Mouse (Mus musculus) frontal cortex, postnatal 14 days (tissue): ENCODE results near the gene Mrgprh.

Experiments
- DNase-seq, 2 experiments: peaks; one replicate each; pipeline ENCODE4 v3.0.0; 2022; ENCODE audit warnings: low spot score in 2 of 2

Mrgprh gene

GRCm38 (mm10) chr17:12875734-12876133 is at the start of gene Mrgprh:
Gene Mrgprh (plus strand): TSS chr17:12876034.
- no peak for DNase-seq

- no peak for DNase-seq
These were observed 45.5 kb upstream of the Mrgprh start for GRCm38 (mm10) chr17:12830351-12830750.

DNA sequence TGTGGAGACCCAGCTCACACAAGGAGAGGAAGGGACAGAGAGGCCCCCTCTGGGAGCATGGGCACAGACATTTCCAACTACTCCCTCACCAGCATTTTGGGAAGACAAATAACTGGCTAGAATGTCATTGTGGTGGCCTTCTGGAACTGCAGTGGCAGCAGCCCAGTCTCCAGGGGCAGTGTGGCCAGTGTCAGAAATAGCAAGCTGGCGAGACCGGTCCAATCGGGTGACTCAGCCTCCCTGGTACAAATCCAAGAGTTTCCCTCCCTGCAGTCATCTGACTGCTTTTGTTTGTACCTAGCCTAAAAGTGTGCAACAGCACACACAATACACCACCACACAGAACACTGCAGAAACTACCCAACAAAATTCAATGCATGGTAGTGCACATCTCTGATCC is 43.6 kb upstream of the Mrgprh start:
- no peak for DNase-seq

- no peak for DNase-seq
These were observed 43.2 kb upstream of the Mrgprh start for GRCm38 (mm10) chr17:12832657-12833056.

- no peak for DNase-seq
These were observed 41.5 kb upstream of the Mrgprh start for GRCm38 (mm10) chr17:12834317-12834716.

DNA sequence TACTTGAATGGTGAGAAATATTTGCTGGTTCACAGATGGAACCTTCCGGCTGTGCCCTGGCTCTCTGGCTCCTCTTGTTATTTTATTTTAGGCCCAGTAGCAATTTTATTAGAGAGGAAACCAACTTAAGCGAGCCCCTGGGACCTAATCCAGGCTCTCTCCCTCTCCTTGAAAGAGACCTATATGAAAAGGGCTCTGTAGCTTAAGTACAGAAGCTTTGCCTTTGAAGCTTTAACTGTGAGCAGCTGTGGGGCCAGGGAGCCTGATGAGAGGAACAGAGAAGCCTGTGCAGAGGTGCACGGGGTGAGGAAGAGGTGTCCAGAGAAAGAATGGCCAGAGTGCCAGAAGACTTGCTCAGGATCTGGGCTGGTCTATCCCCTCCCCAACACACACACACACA is 41.0 kb upstream of the Mrgprh start:
- no peak for DNase-seq

DNA sequence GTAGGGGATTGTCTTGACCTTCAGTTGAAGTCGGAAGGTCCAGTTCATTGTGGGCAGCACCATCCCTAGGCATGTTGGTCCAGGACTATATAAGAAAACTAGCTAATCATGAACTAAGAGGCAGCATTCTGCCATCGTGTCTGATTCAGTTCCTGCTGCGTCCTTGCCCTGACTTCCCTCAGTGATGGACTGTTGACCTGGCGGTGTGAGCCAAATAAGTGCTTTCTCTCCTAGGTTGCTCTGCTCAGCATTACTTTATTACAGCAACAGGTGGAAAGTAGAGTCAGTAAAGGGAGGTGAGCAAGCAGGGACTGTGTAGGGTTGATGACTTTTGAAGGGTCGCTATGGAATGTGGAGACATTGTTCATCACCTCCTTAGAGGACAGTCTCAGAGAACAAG is 40.1 kb upstream of the Mrgprh start:
- no peak for DNase-seq

GRCm38 (mm10) chr17:12839475-12840267 is 36.2 kb upstream of the Mrgprh start:
- DNase-seq, result peak; percentile 37 to 43

DNA sequence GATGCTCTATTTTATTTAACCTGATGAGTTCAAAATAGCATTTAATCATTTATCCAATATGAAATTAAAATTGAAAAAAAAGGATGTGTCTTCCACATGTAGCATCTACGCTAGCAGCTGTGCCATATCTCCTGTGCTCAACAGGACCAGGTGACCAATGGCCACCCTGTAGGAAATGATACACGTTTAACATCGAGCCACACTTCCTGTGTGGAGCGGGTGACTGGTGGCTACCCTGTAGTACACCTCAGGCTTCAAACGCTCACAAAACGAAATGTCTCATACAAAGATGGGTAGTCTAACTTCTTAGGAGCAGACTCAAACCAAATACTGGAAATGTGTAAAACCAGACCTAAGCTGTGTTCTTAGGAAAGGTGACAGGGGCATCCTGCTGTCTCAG is 32.0 kb upstream of the Mrgprh start:
- no peak for DNase-seq

- no peak for DNase-seq
These were observed 31.3 kb upstream of the Mrgprh start for GRCm38 (mm10) chr17:12844540-12844939.

GRCm38 (mm10) chr17:12845862-12846261 is 30.0 kb upstream of the Mrgprh start:
- DNase-seq, result no peak

GRCm38 (mm10) chr17:12846474-12846873 is 29.4 kb upstream of the Mrgprh start:
- DNase-seq, result no peak

- no peak for DNase-seq
These were observed 28.1 kb upstream of the Mrgprh start for GRCm38 (mm10) chr17:12847736-12848135.

DNA sequence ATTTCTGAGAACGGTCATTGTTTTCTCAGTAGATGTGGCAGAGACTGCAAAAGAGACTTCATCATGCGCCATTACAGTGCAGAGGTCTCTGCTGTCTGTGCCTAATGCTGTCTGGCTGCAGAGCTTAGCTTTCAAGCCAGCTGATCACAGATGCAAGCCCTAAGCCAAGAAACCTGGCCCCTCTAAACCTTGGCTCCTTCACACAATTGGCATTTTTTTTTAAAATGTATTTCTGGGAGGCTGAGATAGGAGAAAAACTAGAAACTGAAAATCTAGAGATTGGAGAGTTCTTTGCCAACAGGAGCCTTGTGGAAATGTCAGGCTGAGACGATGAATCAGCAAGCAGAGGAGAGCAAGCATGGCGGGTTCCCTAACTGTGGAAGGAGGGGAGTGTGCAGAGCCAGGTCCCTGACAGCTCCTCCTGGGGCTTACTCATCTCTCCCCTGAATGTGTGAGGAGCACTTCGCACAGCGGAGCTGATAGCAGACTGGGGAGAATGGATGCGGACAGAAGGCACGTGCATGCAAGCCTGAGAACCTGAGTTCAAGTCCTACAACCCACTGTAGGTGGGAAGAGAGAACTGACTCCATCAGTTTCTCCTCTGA is 26.0 kb upstream of the Mrgprh start:
- DNase-seq, result no peak

GRCm38 (mm10) chr17:12851689-12852088 is 24.1 kb upstream of the Mrgprh start:
- no peak for DNase-seq

- DNase-seq, result no peak
These were observed 22.0 kb upstream of the Mrgprh start for GRCm38 (mm10) chr17:12853821-12854220.

GRCm38 (mm10) chr17:12854386-12854785 is 21.4 kb upstream of the Mrgprh start:
- DNase-seq, result no peak

GRCm38 (mm10) chr17:12857395-12857794 is 18.4 kb upstream of the Mrgprh start:
- DNase-seq, result no peak

DNA sequence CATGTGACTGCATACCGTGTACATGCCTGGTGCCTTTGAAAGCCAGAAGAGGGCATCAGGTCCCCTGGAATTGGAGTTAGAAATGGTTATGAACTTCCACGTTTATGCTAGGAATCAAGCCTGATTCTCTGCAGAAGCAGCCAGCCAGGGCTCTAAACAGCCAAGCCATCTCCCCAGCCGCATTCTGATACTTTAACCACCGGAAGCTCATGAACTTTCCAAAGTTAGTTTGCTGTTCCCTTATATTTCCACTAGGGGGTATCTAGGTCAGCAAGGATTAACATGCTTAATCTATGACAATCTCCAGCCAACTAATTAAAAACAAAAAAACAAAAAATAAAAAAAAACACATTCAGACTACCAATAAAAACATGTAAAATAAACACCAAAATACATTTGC is 17.8 kb upstream of the Mrgprh start:
- no peak for DNase-seq

DNA sequence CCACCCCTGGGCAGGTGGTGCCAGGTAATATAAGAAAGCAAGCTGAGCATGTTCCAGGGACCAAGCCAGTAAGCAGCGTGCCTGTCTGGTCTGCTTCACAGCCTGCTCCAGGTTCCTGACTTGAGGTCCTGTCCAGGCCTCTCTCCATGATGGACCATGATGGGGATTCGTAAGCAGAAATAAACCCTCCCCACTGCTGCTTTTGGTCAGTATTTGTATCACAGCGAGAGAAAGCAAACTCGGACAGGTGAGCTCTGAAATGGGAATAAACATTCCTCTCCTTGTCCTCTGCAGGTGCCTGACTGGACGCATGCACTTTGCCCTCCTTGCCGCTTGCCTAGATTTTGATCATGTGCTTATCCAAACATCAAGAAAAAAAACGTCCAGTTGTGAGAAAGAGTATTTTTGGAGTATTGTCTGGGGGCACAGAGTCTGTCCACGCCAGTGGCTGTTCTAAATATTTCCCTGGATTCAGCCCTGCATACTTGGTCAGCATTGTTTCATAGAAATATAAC is 16.8 kb upstream of the Mrgprh start:
- no peak for DNase-seq

DNA sequence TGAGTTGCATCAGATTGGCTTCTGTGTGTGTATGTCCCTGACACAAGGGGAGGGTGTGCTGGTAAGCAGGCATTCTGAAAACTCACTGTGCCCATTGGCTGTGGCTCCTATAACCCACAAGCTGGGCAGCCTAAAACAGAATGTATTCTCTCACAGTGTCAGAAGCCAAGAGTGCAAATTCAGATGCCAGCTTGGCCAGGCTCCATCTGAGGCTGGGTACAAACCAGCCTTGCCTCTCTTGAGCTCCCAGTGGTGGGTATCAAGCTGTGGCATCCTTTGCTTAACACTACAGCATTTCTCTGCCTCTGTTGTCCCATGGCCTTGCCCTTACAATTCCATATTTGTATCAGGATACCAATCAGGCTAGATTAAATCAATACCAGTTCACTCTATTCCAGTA is 11.7 kb upstream of the Mrgprh start:
- no peak for DNase-seq

DNA sequence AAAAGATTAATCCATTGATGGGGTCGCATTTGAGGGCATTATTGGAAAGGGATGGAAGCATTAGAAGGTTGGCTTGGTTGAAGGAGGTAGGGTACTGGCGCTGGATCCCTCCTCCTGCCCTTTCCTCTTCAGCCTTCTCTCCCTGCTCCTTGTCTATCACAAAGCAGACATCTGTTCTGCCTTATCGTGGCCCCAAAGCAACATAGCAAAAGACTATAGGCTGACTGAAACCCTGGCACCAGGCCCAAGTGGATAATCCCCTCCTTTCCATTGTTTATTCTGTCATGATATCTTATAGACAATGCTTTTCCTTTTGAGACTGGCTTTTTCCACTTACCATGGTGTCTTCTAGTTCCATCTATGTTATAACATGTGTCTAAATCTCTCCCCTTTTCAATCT is 10.4 kb upstream of the Mrgprh start:
- DNase-seq, result no peak

DNA sequence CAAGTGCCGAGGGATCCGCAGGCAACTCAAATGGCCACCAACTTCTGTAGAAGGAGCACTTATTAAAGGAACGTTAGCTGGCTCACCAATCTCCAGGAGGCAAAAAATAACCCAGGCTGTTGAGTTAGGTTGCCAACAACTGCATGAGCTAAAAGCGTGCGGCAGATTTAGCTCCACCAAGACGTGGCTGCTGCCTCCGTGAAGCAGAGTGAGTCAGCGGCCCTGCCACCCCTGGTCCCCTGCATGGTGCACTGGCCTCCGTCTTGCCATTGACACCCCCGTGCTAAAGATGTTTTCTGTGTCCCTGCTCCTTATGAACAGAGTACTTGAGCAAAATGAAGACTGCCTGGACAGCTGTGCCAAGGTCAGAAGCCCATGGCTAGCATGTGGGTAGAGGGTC is 9.0 kb upstream of the Mrgprh start:
- DNase-seq, result no peak
